Mouse (Mus musculus) E14TG2a.4 (cell line): ENCODE measurements around the gene Sycn.

Experiments used
- H3K27me3 ChIP-seq: 2 replicates; pipeline ENCODE4 v1.6.1; 2014; ENCODE audit warnings: low read length, control low read depth; ENCODE audit not compliant: insufficient read depth
- H3K36me3 ChIP-seq: 2 replicates; pipeline ENCODE4 v1.6.1; 2014; ENCODE audit warnings: low read length, control low read depth; ENCODE audit not compliant: insufficient read depth
- H3K4me1 ChIP-seq: replicated peaks from 2 replicates; pipeline ENCODE4 v1.6.1; 2014; ENCODE audit warnings: low read depth, low read length, control low read depth
- H3K4me3 ChIP-seq: replicated peaks from 2 replicates; pipeline ENCODE4 v1.5.1; 2014; ENCODE audit warnings: mild to moderate bottlenecking, low read length
- H3K9me3 ChIP-seq: 2 replicates; pipeline ENCODE4 v1.6.1; 2014; ENCODE audit warnings: low read length, control low read depth
- CTCF ChIP-seq: conservative IDR thresholded peaks from 2 replicates; pipeline ENCODE4 v1.5.1; 2014; ENCODE audit warnings: low read length
- NANOG ChIP-seq: IDR thresholded peaks from 2 replicates; pipeline ENCODE4 v1.6.1; 2014; ENCODE audit warnings: borderline replicate concordance, low read length, mixed read lengths
- POU5F1 ChIP-seq: IDR thresholded peaks from 2 replicates; pipeline ENCODE4 v1.6.1; 2014; ENCODE audit warnings: low read length, borderline replicate concordance

The Sycn gene

DNA sequence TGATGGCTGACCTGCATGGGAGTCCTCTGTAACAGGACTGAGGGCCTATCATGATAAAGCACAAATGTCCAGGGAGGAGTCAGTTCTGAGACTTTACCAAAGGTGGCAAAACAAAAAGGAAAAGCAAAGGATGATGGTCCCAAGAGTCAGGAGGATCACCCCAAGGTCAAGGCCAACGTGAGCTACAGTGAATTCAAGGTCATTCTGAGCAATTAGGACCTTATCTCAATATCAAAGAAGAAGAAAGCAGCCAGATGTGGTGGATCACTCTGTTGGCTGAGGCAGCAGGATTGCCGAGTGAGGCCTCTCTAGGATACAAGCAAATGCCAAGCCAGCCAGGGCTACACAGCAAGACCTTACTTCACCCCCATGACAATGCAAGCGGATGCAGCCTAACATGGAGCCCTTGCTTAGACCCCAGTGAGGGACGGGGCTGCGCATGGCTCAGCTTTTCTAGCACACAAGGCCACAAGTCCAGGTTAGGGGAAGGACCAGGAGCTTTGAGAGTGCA is 37.9 kb downstream of the Sycn start:
- TF ChIP-seq NANOG (peak; percentile 81), CTCF (no peak), POU5F1 (no peak)
- H3K36me3 ChIP-seq: peaks cover 66% of the 10 kb centered on the region
- peaks cover 99% of the 10 kb centered on the region for H3K4me1 ChIP-seq
- H3K9me3 ChIP-seq: no peaks in the 10 kb centered on the region
- H3K4me3 ChIP-seq: peak overlapping the region; percentile 58
- H3K27me3 ChIP-seq: no peaks in the 10 kb centered on the region

DNA sequence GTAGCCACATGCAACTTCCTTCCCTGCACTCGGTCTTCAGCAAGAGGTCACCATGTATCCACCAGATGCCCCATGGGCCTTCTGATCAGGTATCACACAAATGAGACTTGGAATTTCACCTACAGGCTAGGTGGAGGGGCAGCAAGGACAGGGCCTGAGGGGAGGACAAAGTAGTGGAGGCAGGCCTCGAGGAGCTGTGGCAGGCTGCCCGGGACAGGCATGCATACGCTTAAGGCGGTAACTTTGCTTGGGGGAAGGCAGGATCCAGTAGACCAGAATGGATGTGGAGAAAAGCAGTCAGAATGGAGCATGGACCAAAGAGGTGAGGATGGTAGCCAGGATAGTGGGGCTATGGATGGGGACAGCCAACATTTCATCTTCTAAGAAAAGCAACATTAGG is 39.1 kb downstream of the Sycn start:
- H3K4me1 ChIP-seq: peaks cover 99% of the 10 kb centered on the region
- H3K27me3 ChIP-seq: no peaks in the 10 kb centered on the region
- H3K4me3 ChIP-seq: peak overlapping the region; percentile 58
- peaks cover 68% of the 10 kb centered on the region for H3K36me3 ChIP-seq
- H3K9me3 ChIP-seq: no peaks in the 10 kb centered on the region
- TF ChIP-seq NANOG (no peak), CTCF (no peak), POU5F1 (no peak)

DNA sequence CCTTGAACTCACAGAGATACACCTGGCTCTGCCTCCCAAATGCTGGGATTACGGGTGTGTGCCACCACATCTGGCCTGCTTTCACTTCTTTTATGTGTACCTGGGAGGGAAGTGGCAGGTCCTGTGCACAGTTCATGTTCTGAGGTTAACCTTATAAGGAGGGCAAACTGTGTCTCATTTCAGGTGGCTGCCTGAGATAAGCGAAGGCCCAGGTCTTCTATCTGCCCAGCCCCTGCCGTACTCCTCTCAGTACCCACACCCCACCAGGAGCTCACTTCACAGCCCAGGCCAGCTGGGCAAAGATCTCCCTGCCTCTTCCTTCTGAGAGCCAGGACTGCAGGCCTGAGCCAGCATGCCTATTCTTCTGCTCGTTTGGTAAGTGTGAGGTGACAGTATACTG is 41.0 kb downstream of the Sycn start:
- Histone ChIP-seq H3K4me1 (peaks cover 99% of the 10 kb centered on the region), H3K9me3 (no peaks in the 10 kb centered on the region), H3K27me3 (no peaks in the 10 kb centered on the region), H3K36me3 (peaks cover 65% of the 10 kb centered on the region), H3K4me3 (no peak overlapping the region; the same call in 1 of the 2 replicates)
- no peak for TF ChIP-seq CTCF
- no peak for TF ChIP-seq POU5F1
- TF ChIP-seq NANOG: no peak

DNA sequence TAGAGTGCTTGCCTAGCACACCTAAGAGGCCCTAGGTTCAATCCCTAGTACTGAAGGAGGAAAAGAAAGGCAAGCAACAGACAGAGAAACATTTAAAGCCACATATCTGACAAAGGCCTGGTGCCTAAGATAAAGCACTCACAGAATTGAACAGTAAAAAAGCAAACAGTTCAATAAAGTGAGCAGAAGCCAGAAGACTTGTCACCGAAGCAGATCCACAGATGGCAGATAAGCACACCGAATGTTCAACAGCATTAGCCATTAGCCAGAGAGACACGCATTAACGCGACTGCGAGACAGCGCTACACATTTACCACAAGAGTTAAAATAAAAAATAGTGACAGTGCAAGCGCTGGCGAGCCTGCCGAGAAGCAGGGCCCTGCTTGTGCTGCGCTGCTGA is 42.2 kb downstream of the Sycn start:
- TF ChIP-seq POU5F1: no peak
- no peak for TF ChIP-seq CTCF
- TF ChIP-seq NANOG: no peak
- Histone ChIP-seq H3K4me3 (no peak overlapping the region), H3K9me3 (no peaks in the 10 kb centered on the region), H3K36me3 (peaks cover 67% of the 10 kb centered on the region), H3K27me3 (no peaks in the 10 kb centered on the region), H3K4me1 (peaks cover 99% of the 10 kb centered on the region)

DNA sequence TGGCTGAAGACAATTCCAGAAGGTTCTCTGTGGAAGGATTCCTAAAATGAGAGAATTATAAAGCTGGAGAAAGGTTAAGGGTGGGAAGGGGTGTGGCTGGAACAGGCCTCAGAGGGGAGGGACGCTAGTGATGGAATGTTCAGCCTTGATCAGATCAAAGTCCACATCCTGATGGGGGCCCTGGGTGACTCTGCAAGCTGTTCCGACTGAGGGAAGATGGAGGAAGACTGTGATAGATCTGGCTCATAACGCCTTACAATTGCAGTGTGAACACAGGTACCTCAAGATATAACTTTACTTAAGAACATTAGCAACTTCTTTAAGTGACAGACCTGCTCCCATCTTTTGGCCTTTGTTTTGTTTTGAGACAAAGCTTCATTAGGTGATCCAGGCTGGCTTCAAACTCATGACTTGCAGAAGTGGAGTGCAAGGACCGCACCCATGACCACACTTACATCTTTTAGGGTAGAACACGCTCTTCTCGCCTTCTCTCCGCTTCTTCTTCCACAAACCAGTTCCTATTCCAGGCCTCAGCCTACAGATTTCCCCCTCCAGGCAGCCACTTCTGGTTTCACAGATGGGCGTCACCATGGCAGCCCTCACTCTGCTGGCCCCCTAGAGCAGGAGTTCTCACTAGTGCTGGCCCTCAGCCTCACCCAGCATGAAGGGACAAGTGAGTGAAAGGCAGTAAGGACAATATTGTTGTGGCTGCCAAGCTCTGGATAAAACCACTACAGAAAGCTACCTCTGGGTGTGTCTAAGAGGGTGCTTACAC is 43.1 kb downstream of the Sycn start:
- Histone ChIP-seq H3K36me3 (peaks cover 74% of the 10 kb centered on the region), H3K9me3 (no peaks in the 10 kb centered on the region)
- TF ChIP-seq NANOG: no peak
- no peak for TF ChIP-seq CTCF
- no peak for TF ChIP-seq POU5F1

DNA sequence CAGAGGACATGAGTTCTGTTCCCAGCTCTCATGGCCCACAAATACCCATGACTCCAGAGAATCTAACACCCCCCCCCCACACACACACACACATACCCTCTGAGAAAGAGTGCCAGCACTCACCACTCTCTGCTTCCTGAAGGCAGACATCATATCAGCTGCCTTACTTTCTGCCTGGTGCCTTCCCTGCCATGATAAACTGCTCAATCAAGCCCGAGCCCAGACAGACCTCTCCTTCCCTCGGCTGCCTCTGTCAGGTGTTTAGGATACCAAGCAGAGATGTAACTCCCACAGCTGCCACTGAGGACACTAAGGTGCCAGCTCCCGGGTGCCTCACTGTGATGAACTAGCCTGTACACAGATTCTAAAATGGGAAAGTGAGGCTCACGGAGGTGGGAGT is 43.8 kb downstream of the Sycn start:
- TF ChIP-seq NANOG (no peak), POU5F1 (no peak), CTCF (no peak)
- Histone ChIP-seq H3K4me1 (peaks cover 99% of the 10 kb centered on the region), H3K27me3 (no peaks in the 10 kb centered on the region), H3K9me3 (no peaks in the 10 kb centered on the region), H3K4me3 (no peak overlapping the region), H3K36me3 (peaks cover 72% of the 10 kb centered on the region)

More for the DNA sequence above, 43.1 kb downstream of the Sycn start:
- Histone ChIP-seq H3K4me1 (peaks cover 99% of the 10 kb centered on the region), H3K27me3 (no peaks in the 10 kb centered on the region), H3K4me3 (no peak overlapping the region)

DNA sequence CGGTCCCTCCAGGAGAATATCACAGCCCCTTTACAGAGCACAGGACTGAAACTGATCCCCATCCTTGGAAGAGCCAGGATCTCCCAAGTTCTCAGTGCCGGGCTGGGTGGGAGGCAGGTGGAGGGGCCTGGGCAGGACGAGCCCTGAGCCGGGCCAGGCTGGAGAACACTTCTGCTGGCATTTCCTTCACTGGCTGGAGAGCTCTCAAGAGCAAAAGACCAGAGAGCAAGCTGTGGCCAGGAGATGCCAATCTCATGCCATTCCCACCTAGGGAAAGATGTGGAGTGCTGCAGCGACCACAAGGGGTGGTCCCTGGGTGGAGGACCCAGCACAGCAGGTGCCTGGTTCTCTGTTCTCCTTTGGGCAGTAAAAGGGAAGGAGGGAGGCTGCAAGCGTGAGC is 44.3 kb downstream of the Sycn start:
- H3K27me3 ChIP-seq: no peaks in the 10 kb centered on the region
- peaks cover 99% of the 10 kb centered on the region for H3K4me1 ChIP-seq
- no peaks in the 10 kb centered on the region for H3K9me3 ChIP-seq
- H3K4me3 ChIP-seq: no peak overlapping the region
- TF ChIP-seq CTCF (no peak), NANOG (no peak)
- peaks cover 72% of the 10 kb centered on the region for H3K36me3 ChIP-seq

DNA sequence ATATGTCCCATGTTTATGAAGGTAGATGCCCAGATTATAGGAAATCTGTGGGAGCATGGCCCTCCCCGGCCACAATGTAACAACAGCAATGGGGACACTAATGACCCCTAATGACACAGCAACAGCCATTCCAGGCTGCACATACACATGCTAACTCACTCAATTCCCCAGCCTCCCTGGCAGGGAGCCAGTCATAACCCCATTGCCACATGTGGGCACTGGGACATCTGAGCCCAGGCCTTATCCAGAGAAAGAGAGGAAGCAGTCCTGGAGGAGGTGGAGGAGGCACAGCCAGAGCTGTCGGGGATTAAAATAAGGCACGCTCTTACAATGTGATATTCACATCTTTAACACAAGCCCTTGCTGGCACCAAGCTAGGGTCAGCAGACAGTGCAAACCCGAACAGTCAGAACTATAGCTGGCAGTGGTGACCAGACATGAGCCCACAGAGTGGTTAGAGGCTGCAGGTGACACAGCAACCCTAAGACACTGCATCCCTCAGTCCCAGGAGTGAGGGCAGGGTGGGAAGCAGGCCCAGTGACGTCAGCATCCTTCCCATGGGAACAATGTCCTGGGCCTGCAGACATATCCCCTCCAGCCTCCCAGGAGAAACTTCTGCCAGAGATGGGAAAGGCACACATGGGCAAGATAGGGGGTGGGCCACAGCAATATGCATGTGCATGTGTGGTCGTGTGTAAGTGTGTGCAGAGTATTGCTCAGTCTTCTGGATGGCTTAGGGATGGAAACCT is 46.2 kb downstream of the Sycn start:
- TF ChIP-seq POU5F1: no peak
- TF ChIP-seq NANOG: no peak
- no peaks in the 10 kb centered on the region for H3K9me3 ChIP-seq
- H3K4me3 ChIP-seq: no peak overlapping the region

DNA sequence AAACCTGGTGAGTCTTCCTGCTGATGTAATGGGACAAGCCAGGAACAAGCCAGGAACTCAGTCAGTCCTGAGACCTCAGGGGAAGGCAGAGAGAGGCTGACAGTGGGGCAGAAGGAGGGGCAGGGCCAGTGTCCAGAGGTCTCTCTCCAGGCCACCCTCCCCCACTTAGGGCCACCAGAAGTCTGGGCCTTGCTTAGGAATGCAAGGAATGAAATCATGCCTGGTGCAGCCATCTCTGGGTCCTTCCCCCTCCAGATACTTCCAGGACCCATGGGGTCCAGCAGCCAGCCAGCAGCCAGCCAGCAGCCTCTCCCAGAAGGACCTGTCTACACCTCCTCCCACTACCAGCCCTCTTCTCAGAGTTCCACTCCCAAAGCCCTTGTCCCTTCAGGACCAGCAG is 47.0 kb downstream of the Sycn start:
- Histone ChIP-seq H3K9me3 (no peaks in the 10 kb centered on the region), H3K4me3 (peak overlapping the region; percentile 10; the same call in 1 of the 2 replicates), H3K27me3 (no peaks in the 10 kb centered on the region), H3K4me1 (peaks cover 99% of the 10 kb centered on the region), H3K36me3 (peaks cover 73% of the 10 kb centered on the region)
- no peak for TF ChIP-seq NANOG
- no peak for TF ChIP-seq CTCF

More for the DNA sequence above, 46.2 kb downstream of the Sycn start:
- H3K36me3 ChIP-seq: peaks cover 77% of the 10 kb centered on the region
- no peaks in the 10 kb centered on the region for H3K27me3 ChIP-seq
- peaks cover 99% of the 10 kb centered on the region for H3K4me1 ChIP-seq
